Mouse (Mus musculus) bone marrow, adult 2 months (tissue): ENCODE measurements around the gene Adm2.

Source experiments
- CTCF ChIP-seq: fragments of 200-500 bp; IDR thresholded peaks from 2 replicates; pipeline ENCODE4 v1.5.1; 2011; ENCODE audit warnings: low read length, control low read depth; ENCODE audit not compliant: control insufficient read depth, insufficient read depth
- POLR2A ChIP-seq: fragments of 200-500 bp; IDR thresholded peaks from 2 replicates; pipeline ENCODE4 v1.6.1; 2011; ENCODE audit warnings: low read depth, mild to moderate bottlenecking, control low read depth, low read length, borderline replicate concordance; ENCODE audit not compliant: control insufficient read depth

GRCm38 (mm10) chr15:89354455-89354854 is 31.9 kb downstream of the Adm2 start:
- TF ChIP-seq CTCF = no peak
- TF ChIP-seq POLR2A = no peak
